Mouse (Mus musculus): Measurements from ENCODE around the gene Zfp710. TPM values are rescaled to one million over a fixed set of nuclear protein-coding genes. Genes with fewer than 3 reads are reported as not detected.

Gene Zfp710
- polyA plus RNA-seq, 1 experiment: 5.3 TPM

- H3K27me3 ChIP-seq (ENCODE audit: control insufficient read depth, insufficient read depth, insufficient read length): no peaks in the 10 kb centered on the region
- TF ChIP-seq TCF3 (IDR thresholded peaks at IDR 0.05; ENCODE audit: insufficient read length, low read depth): no peak
- no peak for TF ChIP-seq REST (IDR thresholded peaks at IDR 0.05; ENCODE audit: insufficient read depth, insufficient read length)
- TF ChIP-seq POLR2AphosphoS2 (IDR thresholded peaks at IDR 0.05; ENCODE audit: insufficient read length, low read depth): no peak
- no peak for TF ChIP-seq E2F4 (IDR thresholded peaks at IDR 0.05; ENCODE audit: insufficient read depth)
- TF ChIP-seq MAX (IDR thresholded peaks at IDR 0.05; ENCODE audit: low read depth): no peak
- no peak for TF ChIP-seq TCF12 (IDR thresholded peaks at IDR 0.05; ENCODE audit: insufficient read depth, poor library complexity, severe bottlenecking)
- TF ChIP-seq POLR2A (IDR thresholded peaks at IDR 0.05; ENCODE audit: insufficient read length, low read depth): no peak
- TF ChIP-seq MYOG (IDR thresholded peaks at IDR 0.05; ENCODE audit: control insufficient read depth in 1 of 3, insufficient read depth in 1 of 3, insufficient read length in 2 of 3, low read depth in 2 of 3): no peak
- TF ChIP-seq USF1 (IDR thresholded peaks at IDR 0.05; ENCODE audit: low read depth): no peak
- no peak for TF ChIP-seq MYOD1 (IDR thresholded peaks at IDR 0.05; ENCODE audit: control insufficient read depth in 1 of 3, insufficient read length in 2 of 3, low read depth in 2 of 3)
- TF ChIP-seq CEBPB (IDR thresholded peaks at IDR 0.05; ENCODE audit: insufficient read depth, poor library complexity, severe bottlenecking): no peak
- TF ChIP-seq SRF (IDR thresholded peaks at IDR 0.05; ENCODE audit: control insufficient read depth, insufficient read length, low read depth): no peak
- no peak overlapping the region for H3ac ChIP-seq (ENCODE audit: control insufficient read depth, insufficient read length)
- H3K4me3 ChIP-seq: no peak overlapping the region
- no peaks in the 10 kb centered on the region for H3K79me2 ChIP-seq (ENCODE audit: control insufficient read depth, insufficient read depth)
- no peaks in the 10 kb centered on the region for H3K36me3 ChIP-seq (ENCODE audit: control insufficient read depth, insufficient read depth)
- no peak overlapping the region for H3K4me2 ChIP-seq (ENCODE audit: low read depth)
These were observed 53.2 kb downstream of the Zfp710 start for GRCm38 (mm10) chr7:80077801-80078200.

GRCm38 (mm10) chr7:80078792-80079301 lies 54.2 kb downstream of the Zfp710 start:
- Histone ChIP-seq H3K4me3 (no peak overlapping the region), H3K79me2 (ENCODE audit: control insufficient read depth, insufficient read depth) (no peaks in the 10 kb centered on the region)
- TF ChIP-seq TCF3 (IDR thresholded peaks at IDR 0.05; ENCODE audit: insufficient read length, low read depth) (no peak), MYOG (IDR thresholded peaks at IDR 0.05; ENCODE audit: control insufficient read depth in 1 of 3, insufficient read depth in 1 of 3, insufficient read length in 2 of 3, low read depth in 2 of 3) (peak in 1 of 3 experiments; percentile 11)

GRCm38 (mm10) chr7:80081586-80082554 lies 57.3 kb downstream of the Zfp710 start:
- Histone ChIP-seq H3ac (ENCODE audit: control insufficient read depth, insufficient read length) (no peak overlapping the region), H3K79me2 (ENCODE audit: control insufficient read depth, insufficient read depth) (no peaks in the 10 kb centered on the region), H3K36me3 (ENCODE audit: control insufficient read depth, insufficient read depth) (no peaks in the 10 kb centered on the region), H3K4me2 (ENCODE audit: low read depth) (no peak overlapping the region), H3K27me3 (ENCODE audit: control insufficient read depth, insufficient read depth, insufficient read length) (no peaks in the 10 kb centered on the region), H3K4me3 (no peak overlapping the region)
- TF ChIP-seq TCF12 (IDR thresholded peaks at IDR 0.05; ENCODE audit: insufficient read depth, poor library complexity, severe bottlenecking) (no peak), MYOG (IDR thresholded peaks at IDR 0.05; ENCODE audit: control insufficient read depth in 1 of 3, insufficient read depth in 1 of 3, insufficient read length in 2 of 3, low read depth in 2 of 3) (peak in 1 of 3 experiments; percentile 25)

More at GRCm38 (mm10) chr7:80078792-80079301, 54.2 kb downstream of the Zfp710 start:
- no peak overlapping the region for H3ac ChIP-seq (ENCODE audit: control insufficient read depth, insufficient read length)
- H3K4me2 ChIP-seq (ENCODE audit: low read depth): peak overlapping the region; percentile 30
- no peaks in the 10 kb centered on the region for H3K27me3 ChIP-seq (ENCODE audit: control insufficient read depth, insufficient read depth, insufficient read length)
- H3K36me3 ChIP-seq (ENCODE audit: control insufficient read depth, insufficient read depth): no peaks in the 10 kb centered on the region

GRCm38 (mm10) chr7:80084484-80084931 lies 59.9 kb downstream of the Zfp710 start:
- TF ChIP-seq MAX (IDR thresholded peaks at IDR 0.05; ENCODE audit: low read depth) (no peak), CEBPB (IDR thresholded peaks at IDR 0.05; ENCODE audit: insufficient read depth, poor library complexity, severe bottlenecking) (no peak), MYOD1 (IDR thresholded peaks at IDR 0.05; ENCODE audit: control insufficient read depth in 1 of 3, insufficient read length in 2 of 3, low read depth in 2 of 3) (peak in 1 of 3 experiments; percentile 5), MYOG (IDR thresholded peaks at IDR 0.05; ENCODE audit: control insufficient read depth in 1 of 3, insufficient read depth in 1 of 3, insufficient read length in 2 of 3, low read depth in 2 of 3) (peak in 1 of 3 experiments; percentile 9), REST (IDR thresholded peaks at IDR 0.05; ENCODE audit: insufficient read depth, insufficient read length) (no peak), POLR2AphosphoS2 (IDR thresholded peaks at IDR 0.05; ENCODE audit: insufficient read length, low read depth) (peak; percentile 63)
- Histone ChIP-seq H3K36me3 (ENCODE audit: control insufficient read depth, insufficient read depth) (no peaks in the 10 kb centered on the region), H3K4me3 (no peak overlapping the region), H3K4me2 (ENCODE audit: low read depth) (no peak overlapping the region), H3K79me2 (ENCODE audit: control insufficient read depth, insufficient read depth) (no peaks in the 10 kb centered on the region), H3ac (ENCODE audit: control insufficient read depth, insufficient read length) (no peak overlapping the region), H3K27me3 (ENCODE audit: control insufficient read depth, insufficient read depth, insufficient read length) (no peaks in the 10 kb centered on the region)

- Histone ChIP-seq H3ac (ENCODE audit: control insufficient read depth, insufficient read length) (no peak overlapping the region), H3K4me2 (ENCODE audit: low read depth) (no peak overlapping the region), H3K36me3 (ENCODE audit: control insufficient read depth, insufficient read depth) (no peaks in the 10 kb centered on the region), H3K27me3 (ENCODE audit: control insufficient read depth, insufficient read depth, insufficient read length) (no peaks in the 10 kb centered on the region), H3K4me3 (no peak overlapping the region), H3K79me2 (ENCODE audit: control insufficient read depth, insufficient read depth) (no peaks in the 10 kb centered on the region)
- TF ChIP-seq SRF (IDR thresholded peaks at IDR 0.05; ENCODE audit: control insufficient read depth, insufficient read length, low read depth) (no peak), MAX (IDR thresholded peaks at IDR 0.05; ENCODE audit: low read depth) (no peak), POLR2AphosphoS2 (IDR thresholded peaks at IDR 0.05; ENCODE audit: insufficient read length, low read depth) (peak; percentile 82), CEBPB (IDR thresholded peaks at IDR 0.05; ENCODE audit: insufficient read depth, poor library complexity, severe bottlenecking) (no peak), MYOG (IDR thresholded peaks at IDR 0.05; ENCODE audit: control insufficient read depth in 1 of 3, insufficient read depth in 1 of 3, insufficient read length in 2 of 3, low read depth in 2 of 3) (no peak), E2F4 (IDR thresholded peaks at IDR 0.05; ENCODE audit: insufficient read depth) (no peak), TCF3 (IDR thresholded peaks at IDR 0.05; ENCODE audit: insufficient read length, low read depth) (no peak), MYOD1 (IDR thresholded peaks at IDR 0.05; ENCODE audit: control insufficient read depth in 1 of 3, insufficient read length in 2 of 3, low read depth in 2 of 3) (no peak)
These were observed 61.5 kb downstream of the Zfp710 start for GRCm38 (mm10) chr7:80085970-80086715.

Data from myocyte (in vitro differentiated cells).